Mouse (Mus musculus) right cerebral cortex, postnatal 25 days (tissue): ENCODE results near the gene Als2cr12.
"Not testable (repeated sequence)": the region's sequence is repeated elsewhere in the genome, so short reads cannot be mapped to it uniquely, and the experiment has no call there.

Source experiments
- DNase-seq: peaks from one replicate; pipeline ENCODE4 v3.0.0; 2022

Als2cr12 gene

DNA sequence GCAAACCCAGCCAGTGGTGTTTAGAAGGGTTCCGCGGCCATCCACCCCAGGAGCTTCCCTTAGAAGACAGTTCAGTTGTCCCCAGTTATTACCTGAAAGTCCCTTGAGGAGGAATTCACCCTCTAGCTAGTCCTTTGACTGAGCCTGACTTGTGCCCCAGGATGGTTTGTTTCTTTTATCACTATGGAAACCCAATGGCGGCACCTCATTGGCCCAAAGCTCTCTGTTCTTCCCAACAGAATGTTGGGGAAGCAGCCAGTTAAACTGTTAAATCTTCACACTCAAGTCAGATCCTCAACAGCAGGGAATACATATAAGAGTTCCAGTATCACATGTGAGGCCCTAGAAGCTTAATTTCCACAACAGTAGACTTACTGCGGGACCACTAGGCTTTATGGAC is at the start of gene Als2cr12:
TSS of gene Als2cr12 (minus strand) at position 180 of the 400 bp plus-strand sequence.
- DNase-seq = not testable (repeated sequence)

DNA sequence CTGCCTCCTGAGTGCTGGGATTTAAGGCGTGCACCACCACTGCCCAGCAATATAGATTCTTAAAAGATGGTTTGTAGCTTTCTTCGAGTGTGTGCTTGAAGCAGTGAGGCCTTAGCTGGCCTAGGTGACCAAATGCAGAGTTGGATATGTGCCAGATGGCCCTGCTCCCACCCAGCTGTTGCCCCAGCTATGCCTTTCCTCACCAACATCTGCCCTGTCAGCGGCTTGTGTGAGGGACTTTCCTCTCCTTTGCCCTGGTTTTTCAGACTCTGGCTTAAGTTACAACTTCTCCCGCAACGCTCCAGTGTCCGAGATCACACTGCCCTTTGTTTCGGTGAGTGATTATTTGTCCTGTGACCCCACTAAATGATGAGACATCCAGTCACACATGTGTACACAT is 48.9 kb upstream of the Als2cr12 start:
- no peak for DNase-seq

- no peak for DNase-seq
Measured at GRCm38 (mm10) chr1:58743252-58743651, 47.5 kb upstream of the Als2cr12 start.

DNA sequence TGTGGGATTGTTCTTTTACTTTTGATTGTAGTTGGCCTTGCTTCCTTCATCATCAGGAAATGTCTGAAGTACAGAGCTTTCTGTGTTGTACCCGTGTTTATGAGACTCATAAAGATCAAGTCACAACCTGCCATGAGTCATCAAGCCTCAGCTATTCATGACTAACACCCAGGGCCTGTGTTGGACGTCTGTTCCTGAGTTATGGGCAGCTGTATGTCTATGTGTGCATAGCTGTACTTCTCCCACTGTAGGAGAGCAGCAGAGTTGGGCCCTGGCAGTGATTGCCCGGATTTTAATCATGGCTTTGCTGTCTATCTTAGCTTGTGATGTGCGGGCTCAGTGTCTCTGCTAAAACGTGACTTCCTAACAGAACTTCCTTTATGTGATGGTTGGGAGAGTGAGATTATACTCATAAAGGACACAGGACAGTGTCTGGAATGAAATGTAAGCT is 46.8 kb upstream of the Als2cr12 start:
- no peak for DNase-seq

DNA sequence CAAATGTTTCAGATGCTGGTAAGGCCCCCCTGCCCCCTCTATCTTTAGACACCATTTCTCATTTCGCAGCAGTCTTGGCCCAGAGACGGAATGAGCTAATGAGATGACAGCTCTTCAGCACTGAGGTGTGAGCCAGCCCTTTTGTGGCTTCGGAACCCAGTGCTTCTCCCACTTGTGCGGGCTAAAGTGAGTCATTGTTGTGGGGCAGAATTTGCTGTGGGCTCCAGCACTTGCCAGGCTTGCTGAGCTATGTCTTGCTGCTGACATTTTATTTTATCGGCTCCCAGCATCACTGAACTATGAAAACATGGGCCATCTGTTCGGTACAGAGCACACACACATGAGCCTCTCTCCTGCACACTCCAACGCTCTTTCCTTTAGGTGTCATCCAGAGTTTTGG is 43.7 kb upstream of the Als2cr12 start:
- DNase-seq = peak; percentile 74

GRCm38 (mm10) chr1:58736968-58737367 is 41.2 kb upstream of the Als2cr12 start:
- DNase-seq = peak; percentile 70

GRCm38 (mm10) chr1:58735962-58736361 is 40.2 kb upstream of the Als2cr12 start:
- no peak for DNase-seq

- no peak for DNase-seq
Measured at GRCm38 (mm10) chr1:58734043-58734920, 38.5 kb upstream of the Als2cr12 start.

DNA sequence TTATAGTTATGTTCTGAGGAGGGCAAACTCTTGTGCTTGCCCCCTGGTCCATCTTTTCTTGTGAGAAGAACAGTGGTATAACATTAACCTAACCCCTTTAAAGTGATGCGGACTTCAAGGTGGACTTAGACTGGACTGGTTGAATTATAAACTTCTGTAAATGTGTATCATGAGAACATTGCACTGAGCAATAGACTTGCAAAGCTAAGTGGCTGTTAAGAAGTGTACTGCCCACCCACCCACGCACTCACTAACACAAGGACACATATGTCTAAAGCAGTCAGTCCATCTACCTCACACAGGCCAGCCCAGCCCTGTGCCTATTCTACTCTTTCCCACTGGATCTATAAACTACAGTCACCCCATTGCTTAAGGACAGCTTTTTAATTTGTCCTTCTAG is 37.8 kb upstream of the Als2cr12 start:
- no peak for DNase-seq

DNA sequence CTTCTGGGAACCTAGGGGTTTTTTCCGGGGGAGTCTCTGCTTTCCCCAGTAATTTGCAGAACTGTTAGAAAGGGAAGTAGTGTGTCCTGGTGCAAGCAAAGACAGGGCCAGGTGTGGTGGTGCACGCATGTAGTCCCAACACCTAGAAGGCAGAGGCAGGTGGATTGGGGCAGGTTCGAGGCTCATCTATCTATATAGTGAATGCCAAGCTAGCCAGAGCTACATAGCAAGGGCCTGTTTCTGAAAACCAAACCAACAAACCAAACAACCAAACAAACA is 32.7 kb upstream of the Als2cr12 start:
- DNase-seq = no peak

DNA sequence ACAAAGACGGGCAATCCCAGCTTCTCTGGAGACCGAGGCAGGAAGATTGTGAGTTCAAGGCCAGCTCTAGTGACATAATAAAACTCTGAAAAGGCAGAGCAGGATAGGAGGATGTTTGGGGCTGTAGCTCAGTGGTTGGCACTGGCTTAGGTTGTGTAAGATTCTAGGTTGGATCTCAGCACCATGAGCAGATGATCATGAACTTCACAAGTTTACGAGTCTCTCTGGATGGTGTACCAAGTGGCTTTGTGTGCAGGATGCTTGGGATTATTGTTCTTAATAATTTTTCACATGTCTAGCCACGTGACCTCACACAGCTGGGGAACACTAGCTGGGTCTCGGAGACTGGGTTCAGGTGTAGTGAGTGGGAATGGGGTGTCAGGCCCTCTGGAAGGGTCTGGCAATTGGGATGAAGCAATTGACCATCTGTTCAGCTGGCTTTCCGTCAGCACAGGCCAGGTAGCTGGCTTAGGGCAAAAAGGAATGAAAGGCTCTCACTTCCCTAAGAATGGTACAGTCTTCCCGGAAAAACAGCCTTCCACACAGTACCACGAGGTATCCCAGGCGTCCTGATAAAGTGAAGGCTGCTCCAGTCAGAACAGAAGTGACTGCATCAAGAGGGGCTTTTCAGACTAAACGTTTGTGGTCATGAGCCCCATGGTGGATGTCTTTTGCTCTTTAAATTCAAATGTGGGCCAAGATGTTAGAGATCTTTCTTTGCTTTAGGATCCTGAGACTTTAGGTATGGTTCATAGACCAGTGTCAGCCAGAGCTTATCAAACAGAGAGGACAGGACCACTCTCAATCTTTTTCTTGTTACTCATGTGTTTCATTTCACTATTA is 32.2 kb upstream of the Als2cr12 start:
- DNase-seq = no peak

- no peak for DNase-seq
Measured at GRCm38 (mm10) chr1:58727019-58727746, 31.4 kb upstream of the Als2cr12 start.

DNA sequence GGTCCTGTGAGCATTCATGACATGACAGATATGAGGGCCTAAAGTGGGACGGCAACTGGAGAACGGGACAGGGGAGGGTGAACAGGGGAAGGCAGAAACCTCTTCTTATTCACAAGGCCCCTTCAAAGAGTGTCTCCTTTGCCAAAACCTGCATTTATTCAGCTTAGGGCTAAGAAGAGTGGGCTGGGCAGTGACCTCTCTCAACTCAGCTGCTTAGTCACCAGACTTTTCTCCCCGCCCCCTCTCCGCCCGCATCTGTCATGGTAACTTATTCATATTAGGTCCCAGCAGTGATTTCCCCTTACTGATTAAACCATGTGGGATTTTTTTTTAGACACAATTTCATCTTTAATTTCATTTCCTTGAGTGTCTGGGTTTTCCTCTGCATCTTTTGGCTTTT is 30.0 kb upstream of the Als2cr12 start:
- no peak for DNase-seq

DNA sequence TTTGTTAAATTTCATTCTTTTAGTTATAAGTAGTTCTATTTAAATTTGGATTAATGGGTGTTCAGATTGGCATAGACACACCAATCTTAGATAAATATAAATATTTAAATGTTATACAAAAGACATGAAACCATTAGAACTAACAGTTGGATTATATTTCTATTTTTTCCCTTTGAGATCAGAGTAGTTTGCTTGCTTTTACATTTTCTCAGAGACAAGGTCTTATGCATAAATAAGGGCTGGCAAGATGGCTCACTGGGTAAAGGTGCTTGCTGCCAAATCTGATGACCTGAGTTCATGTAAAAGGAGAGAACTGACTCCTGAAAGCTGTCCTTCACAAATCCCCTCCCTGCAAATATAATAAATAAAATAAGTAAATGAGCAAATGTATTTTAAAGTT is 29.3 kb upstream of the Als2cr12 start:
- DNase-seq = no peak

DNA sequence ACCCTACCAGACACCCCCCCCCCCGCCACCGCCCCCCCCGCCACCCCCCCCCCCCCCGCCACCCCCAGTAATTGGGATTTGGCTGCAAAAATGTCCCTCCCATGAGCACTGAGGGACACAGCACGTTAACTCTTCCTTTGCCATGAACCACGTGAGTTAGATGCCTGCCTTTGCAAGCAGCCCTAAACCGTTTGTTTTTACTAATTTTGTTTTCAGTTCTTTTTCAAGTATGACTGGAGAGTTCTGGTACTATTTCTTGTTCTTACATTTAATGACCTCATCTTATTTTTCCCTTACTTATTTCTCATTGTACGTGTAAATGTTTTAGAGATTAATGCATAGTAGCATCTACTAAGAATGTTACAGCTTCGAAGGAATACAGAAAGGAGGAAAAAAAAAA is 28.7 kb upstream of the Als2cr12 start:
- DNase-seq = no peak

GRCm38 (mm10) chr1:58723809-58724405 is 28.1 kb upstream of the Als2cr12 start:
- DNase-seq = no peak

GRCm38 (mm10) chr1:58723062-58723808 is 27.4 kb upstream of the Als2cr12 start:
- no peak for DNase-seq

- no peak for DNase-seq
Measured at GRCm38 (mm10) chr1:58722115-58722938, 26.5 kb upstream of the Als2cr12 start.

GRCm38 (mm10) chr1:58720988-58721387 is 25.2 kb upstream of the Als2cr12 start:
- DNase-seq = no peak

DNA sequence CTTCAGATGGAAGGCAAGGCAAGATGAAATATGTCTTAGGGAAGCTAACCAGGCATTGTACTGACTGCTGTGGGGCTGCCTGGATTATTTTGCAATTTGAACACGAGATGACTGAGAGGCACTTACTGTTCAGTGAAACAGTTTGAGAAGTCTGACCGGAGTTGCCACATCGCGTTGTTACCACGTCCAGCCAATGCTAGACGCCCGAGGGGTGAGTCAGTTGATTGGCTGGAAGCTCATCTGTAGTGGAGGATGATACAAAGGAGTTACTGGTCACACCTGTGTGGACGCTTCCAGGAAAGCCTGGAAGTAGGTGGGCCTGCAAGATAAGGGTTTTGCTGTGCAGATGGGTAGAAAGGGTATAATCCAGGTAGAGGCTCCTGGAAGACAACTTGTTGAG is 24.3 kb upstream of the Als2cr12 start:
- DNase-seq = no peak

DNA sequence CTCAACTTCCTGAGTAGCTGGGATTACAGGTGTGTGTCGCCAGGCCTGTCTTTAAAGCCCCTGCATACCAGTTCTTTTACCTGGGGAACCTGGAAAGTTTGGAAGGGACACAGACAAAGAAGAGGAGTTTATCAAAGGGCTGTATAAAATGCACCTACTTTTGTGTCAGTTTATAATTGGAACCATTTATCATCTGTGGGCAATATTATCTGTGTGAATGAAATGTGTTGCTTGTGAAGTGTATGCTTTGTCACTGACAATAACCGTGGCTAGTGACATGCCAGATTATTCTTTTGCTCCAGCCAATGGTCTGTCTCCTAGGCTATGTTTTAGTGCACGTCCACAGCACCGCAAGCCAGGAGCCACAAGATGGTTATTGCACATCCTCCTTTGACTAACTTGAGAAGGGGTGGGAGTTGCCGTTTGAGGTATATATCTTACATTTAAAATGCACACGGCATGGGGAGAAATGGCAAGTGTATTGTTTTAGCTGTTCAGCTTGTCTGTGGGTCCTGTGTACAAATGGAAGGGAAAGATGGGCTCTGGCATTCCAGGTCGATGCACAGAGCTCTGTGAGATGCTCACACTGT is 23.7 kb upstream of the Als2cr12 start:
- DNase-seq = no peak
